ENCODE assay signal across 15 mouse cellular contexts in genomic region chr6:127143124-127143520, GRCm38 (mm10). TPM values are rescaled to one million over a fixed set of nuclear protein-coding genes. Genes with fewer than 3 reads are reported as not detected.
DNase-seq lines count a peak whose midpoint lies in the region; ATAC-seq and TF ChIP-seq lines count a peak whose summit lies in the region.
"Had no signal": no experiment of that assay in that cellular context is flagged by ENCODE, and none has a peak within 500 bp of the region (broad histone marks: within the 10 kb centered on the region; RNA-seq: fewer than 3 reads in every experiment).

No protein-coding gene starts in this region.

- H3K9ac ChIP-seq in limb, embryonic 11.5 days (ENCODE audit: low read length) = no peak overlapping the region
- H3K9ac ChIP-seq in forebrain, postnatal 0 days = no peak overlapping the region
- H3K9ac ChIP-seq in heart, adult 2 months (ENCODE audit: low read depth, low read length) = no peak overlapping the region
- H3K9ac ChIP-seq: heart, embryonic 15.5 days; neural tube, embryonic 12.5 days had no signal

- H3K4me1 ChIP-seq in limb, embryonic 11.5 days (ENCODE audit: control insufficient read depth, insufficient read depth, low read length) = 0 out of 2 replicates have a peak, but pooled peaks cover 4% of the 10 kb centered on the region
- H3K4me1 ChIP-seq in limb, embryonic 10.5 days = peaks cover 48% of the 10 kb centered on the region
- H3K4me1 ChIP-seq in forebrain, postnatal 0 days (ENCODE audit: insufficient read depth) = no peaks in the 10 kb centered on the region
- H3K4me1 ChIP-seq in thymus, adult 2 months (replicated peaks; ENCODE audit: control insufficient read depth, insufficient read depth, low read length) = no peaks in the 10 kb centered on the region; the same call in 1 of the 2 replicates
- no peaks in the 10 kb centered on the region; the same call in 1 of the 2 replicates for H3K4me1 ChIP-seq in heart, adult 2 months (ENCODE audit: control insufficient read depth, insufficient read depth, low read length)
- H3K4me1 ChIP-seq: neural tube, embryonic 12.5 days had no signal

- H3K36me3 ChIP-seq in limb, embryonic 11.5 days (ENCODE audit: control insufficient read depth, insufficient read depth, low read length) = peaks cover 27% of the 10 kb centered on the region
- H3K36me3 ChIP-seq in limb, embryonic 10.5 days = peaks cover 99% of the 10 kb centered on the region
- H3K36me3 ChIP-seq in forebrain, postnatal 0 days (ENCODE audit: insufficient read depth) = peaks cover 7% of the 10 kb centered on the region; the same call in 1 of the 2 replicates
- H3K36me3 ChIP-seq in thymus, adult 2 months (ENCODE audit: control insufficient read depth, insufficient read depth, low read length) = no peaks in the 10 kb centered on the region
- H3K36me3 ChIP-seq in heart, adult 2 months (ENCODE audit: control insufficient read depth, insufficient read depth, low read length) = no peaks in the 10 kb centered on the region

- ATAC-seq in limb, embryonic 11.5 days (ENCODE audit: insufficient number of reproducible peaks, low FRiP score, low TSS enrichment, low read depth) = 0 out of 2 replicates have a peak, but pooled peaks have one; percentile 21
- no peak for ATAC-seq in forebrain, postnatal 0 days

- no peak for TF ChIP-seq POLR2A in thymus, adult 2 months (IDR thresholded peaks at IDR 0.05; ENCODE audit: control insufficient read depth, extremely low read depth, insufficient read depth, low read length, poor library complexity)
- TF ChIP-seq POLR2A in heart, adult 2 months (IDR thresholded peaks at IDR 0.05; ENCODE audit: insufficient read depth, low read depth, low read length) = no peak

- no peak overlapping the region for H3K27ac ChIP-seq in limb, embryonic 11.5 days (replicated peaks; ENCODE audit: low read depth, low read length)
- no peak overlapping the region for H3K27ac ChIP-seq in limb, embryonic 10.5 days
- 0 out of 2 replicates have a peak overlapping the region, but pooled peaks have one; percentile 15 for H3K27ac ChIP-seq in forebrain, postnatal 0 days (ENCODE audit: low read depth, low read length)
- H3K27ac ChIP-seq in thymus, adult 2 months (ENCODE audit: control insufficient read depth, insufficient read depth, low read length) = no peak overlapping the region
- no peak overlapping the region for H3K27ac ChIP-seq in heart, adult 2 months
- H3K27ac ChIP-seq: gastrocnemius, adult 2 months; heart, embryonic 15.5 days; neural tube, embryonic 12.5 days had no signal

- H3K27me3 ChIP-seq in limb, embryonic 11.5 days (ENCODE audit: control insufficient read depth, insufficient read depth, low read length) = no peaks in the 10 kb centered on the region
- no peaks in the 10 kb centered on the region for H3K27me3 ChIP-seq in limb, embryonic 10.5 days (ENCODE audit: low read depth, poor library complexity, severe bottlenecking)
- H3K27me3 ChIP-seq in forebrain, postnatal 0 days (ENCODE audit: insufficient read depth, low read length) = no peaks in the 10 kb centered on the region
- no peaks in the 10 kb centered on the region for H3K27me3 ChIP-seq in thymus, adult 2 months (ENCODE audit: control insufficient read depth, insufficient read depth, low read length)
- no peaks in the 10 kb centered on the region for H3K27me3 ChIP-seq in heart, adult 2 months (ENCODE audit: control insufficient read depth, insufficient read depth, low read length)
- H3K27me3 ChIP-seq: heart, embryonic 15.5 days; neural tube, embryonic 12.5 days had no signal

- DNase-seq in limb, embryonic 11.5 days (ENCODE audit: low spot score) = no peak
- no peak for DNase-seq in limb, embryonic 10.5 days (ENCODE audit: low spot score)
- DNase-seq in adipocyte (ENCODE audit: low spot score) = peak; percentile 88
- DNase-seq in forebrain, postnatal 0 days = no peak
- DNase-seq in lung, postnatal 10 days = peak; percentile 27
- no peak for DNase-seq in cerebellum, postnatal 14 days
- no peak for DNase-seq in thymus, adult 2 months
- DNase-seq in heart, adult 2 months = no peak
- DNase-seq: gastrocnemius, adult 2 months; kidney, adult 11 months; layer of hippocampus, adult 9-11 months; right cerebral cortex, postnatal 25 days; thymus, adult 18-20 months had no signal

- H3K79me2 ChIP-seq in heart, adult 2 months (replicated peaks; ENCODE audit: control insufficient read depth, insufficient read depth, low read length) = no peaks in the 10 kb centered on the region

- no peak for TF ChIP-seq EP300 in heart, adult 2 months (IDR thresholded peaks at IDR 0.05; ENCODE audit: insufficient read depth, low read depth, low read length)

- intact Hi-C loops in heart, adult 2 months (cut with DNase I) = no loop called here

- H3K9me3 ChIP-seq in limb, embryonic 11.5 days (ENCODE audit: control insufficient read depth, low read length) = no peaks in the 10 kb centered on the region
- H3K9me3 ChIP-seq in limb, embryonic 10.5 days (replicated peaks) = no peaks in the 10 kb centered on the region
- H3K9me3 ChIP-seq in forebrain, postnatal 0 days (ENCODE audit: low read length) = no peaks in the 10 kb centered on the region
- H3K9me3 ChIP-seq: heart, embryonic 15.5 days; neural tube, embryonic 12.5 days had no signal

- no peak for TF ChIP-seq CTCF in forebrain, postnatal 0 days (IDR thresholded peaks at IDR 0.05; ENCODE audit: low read depth)
- no peak for TF ChIP-seq CTCF in thymus, adult 2 months (IDR thresholded peaks at IDR 0.05; ENCODE audit: borderline replicate concordance, control insufficient read depth, extremely low read depth, insufficient read depth, low read length, poor library complexity)
- TF ChIP-seq CTCF in heart, adult 2 months (IDR thresholded peaks at IDR 0.05) = no peak

- H3K4me3 ChIP-seq in limb, embryonic 11.5 days (ENCODE audit: low read depth, low read length) = no peak overlapping the region
- no peak overlapping the region for H3K4me3 ChIP-seq in limb, embryonic 10.5 days
- no peak overlapping the region for H3K4me3 ChIP-seq in forebrain, postnatal 0 days (ENCODE audit: low read depth, low read length)
- H3K4me3 ChIP-seq in thymus, adult 2 months (ENCODE audit: control insufficient read depth, insufficient read depth, low read length) = no peak overlapping the region
- H3K4me3 ChIP-seq in heart, adult 2 months = no peak overlapping the region
- H3K4me3 ChIP-seq: gastrocnemius, adult 2 months; heart, embryonic 15.5 days; neural tube, embryonic 12.5 days had no signal

- no peak overlapping the region for H3K4me2 ChIP-seq in limb, embryonic 11.5 days (ENCODE audit: low read depth, severe bottlenecking)
- no peak overlapping the region for H3K4me2 ChIP-seq in forebrain, postnatal 0 days (ENCODE audit: low read depth)
- H3K4me2 ChIP-seq: heart, embryonic 15.5 days had no signal

- WGBS in limb, embryonic 11.5 days = 80% methylated on average over 10 of the region's 10 CpGs
- WGBS in limb, embryonic 10.5 days = 83% methylated on average over 10 of the region's 10 CpGs
- WGBS in forebrain, postnatal 0 days = 56% methylated on average over 10 of the region's 10 CpGs
- 60% methylated on average over 10 of the region's 10 CpGs for WGBS in thymus, adult 2 months
- 83% methylated on average over 10 of the region's 10 CpGs for WGBS in heart, adult 2 months

RNA-seq across cellular contexts. Expression of gene Ccnd2, which starts 8.9 kb away (rescaled TPM):
- polyA plus RNA-seq in limb, embryonic 11.5 days (2014; fragmentation: Nextera tagmentation; extraction: Ambion mirVana) = 1,093 and 1,097 TPM in 2 replicates
- 609 and 799 TPM in 2 replicates for polyA plus RNA-seq in limb, embryonic 10.5 days (2016; fragmentation: Nextera tagmentation; extraction: Ambion mirVana)
- 31.4 and 44.1 TPM in 2 replicates for total RNA-seq in forebrain, postnatal 0 days (2014; rRNA removed)
- polyA plus RNA-seq in forebrain, postnatal 0 days (2015; fragmentation: Nextera tagmentation; extraction: Ambion mirVana) = 430 and 467 TPM in 2 replicates
- 73.0 and 74.1 TPM in 2 replicates for polyA plus RNA-seq in thymus, adult 2 months (2012; rRNA removed)
- total RNA-seq in heart, adult 2 months (2021) = 100 to 1,000 TPM; 132 to 139 TPM
- 46.2 and 53.4 TPM in 2 replicates for polyA plus RNA-seq in heart, adult 2 months (2012; rRNA removed)

RNA-seq across cellular contexts. Expression of gene Tigar, which starts 33.8 kb away (rescaled TPM):
- polyA plus RNA-seq in limb, embryonic 11.5 days (2014; fragmentation: Nextera tagmentation; extraction: Ambion mirVana) = 4.3 and 4.5 TPM in 2 replicates
- 4.7 and 5.1 TPM in 2 replicates for polyA plus RNA-seq in limb, embryonic 10.5 days (2016; fragmentation: Nextera tagmentation; extraction: Ambion mirVana)
- 8.1 and 9.3 TPM in 2 replicates for total RNA-seq in forebrain, postnatal 0 days (2014; rRNA removed)
- polyA plus RNA-seq in forebrain, postnatal 0 days (2015; fragmentation: Nextera tagmentation; extraction: Ambion mirVana) = 6.1 and 6.8 TPM in 2 replicates
- polyA plus RNA-seq in thymus, adult 2 months (2012; rRNA removed) = 1.8 and 2.4 TPM in 2 replicates
- total RNA-seq in heart, adult 2 months (2021) = 10 to 100 TPM; 50.0 to 59.7 TPM
- 18.0 and 29.0 TPM in 2 replicates for polyA plus RNA-seq in heart, adult 2 months (2012; rRNA removed)

Comparison
In these comparisons a context has a peak if more than half of its experiments do, and no peak if none do; other contexts are left out.
1. DNase-seq: peak in adipocyte (single experiment) and lung, postnatal 10 days (single experiment); none in limb, embryonic 11.5 days (single experiment), limb, embryonic 10.5 days (single experiment), forebrain, postnatal 0 days (single experiment), cerebellum, postnatal 14 days (0 of 2), thymus, adult 2 months (single experiment) and heart, adult 2 months (0 of 2).